Mouse (Mus musculus) heart, embryonic 16.5 days (tissue): ENCODE data around the gene Rab33b. TPM values are rescaled to one million over a fixed set of nuclear protein-coding genes. Genes with fewer than 3 reads are reported as not detected.
A peak's percentile ranks its signal among the peaks of the same experiment; 100 is the strongest.
"Not testable (repeated sequence)": the region's sequence is repeated elsewhere in the genome, so short reads cannot be mapped to it uniquely, and the experiment has no call there.

Source experiments
- ATAC-seq: fragments of 200-750 bp; cut with Nextera tagmentation; replicated peaks from 2 replicates; pipeline ENCODE4 v1.8.0; 2017; ENCODE audit warnings: moderate number of reproducible peaks; ENCODE audit not compliant: insufficient read depth, low FRiP score; ENCODE audit errors: extremely low read depth
- H3K27ac ChIP-seq: fragments of 300-500 bp; sonication (generic); 2 replicates; pipeline ENCODE4 v1.5.1; 2014; ENCODE audit warnings: mild to moderate bottlenecking, low read length, control low read depth, moderate library complexity
- H3K27me3 ChIP-seq: fragments of 300-500 bp; sonication (generic); 2 replicates; pipeline ENCODE4 v1.6.1; 2014; ENCODE audit warnings: low read length, mixed read lengths; ENCODE audit not compliant: control insufficient read depth, insufficient read depth
- H3K36me3 ChIP-seq: fragments of 300-500 bp; sonication (generic); 2 replicates; pipeline ENCODE4 v1.6.1; 2014; ENCODE audit not compliant: control insufficient read depth, insufficient read depth
- H3K4me1 ChIP-seq: fragments of 300-500 bp; sonication (generic); 2 replicates; pipeline ENCODE4 v1.6.1; 2014; ENCODE audit warnings: low read length, mixed read lengths; ENCODE audit not compliant: control insufficient read depth, insufficient read depth
- H3K4me2 ChIP-seq: fragments of 300-500 bp; sonication (generic); 2 replicates; pipeline ENCODE4 v1.6.1; 2014; ENCODE audit warnings: low read depth, mild to moderate bottlenecking, control low read depth, low read length
- H3K4me3 ChIP-seq: fragments of 300-500 bp; sonication (generic); 2 replicates; pipeline ENCODE4 v1.5.1; 2014; ENCODE audit warnings: mild to moderate bottlenecking, control low read depth, low read length
- H3K9ac ChIP-seq: fragments of 300-500 bp; sonication (generic); 2 replicates; pipeline ENCODE4 v1.6.1; 2014; ENCODE audit warnings: low read length, control low read depth
- H3K9me3 ChIP-seq: fragments of 300-500 bp; sonication (generic); replicated peaks from 2 replicates; pipeline ENCODE4 v1.6.1; 2016; ENCODE audit warnings: low read length; ENCODE audit not compliant: control insufficient read depth
- WGBS: fragments of 180-500 bp; shearing (Covaris S2); extraction: QIAGEN DNeasy Blood & Tissue Kit; methylation state at CpG from one replicate; pipeline ENCODE4 v1.1.7; 2014; 5-methylcytosine and 5-hydroxymethylcytosine counted together
- polyA plus RNA-seq: library from polyadenylated mRNA; unstranded; fragments of >200 nt; fragmentation: Nextera tagmentation; extraction: Ambion mirVana; gene quantifications from 2 replicates; pipeline ENCODE4 v1.2.1, GENCODE M21; 2015

Rab33b gene
- polyA plus RNA-seq = 15.6 and 16.9 TPM in 2 replicates

- Histone ChIP-seq H3K4me2 (peak within 1 kb of the TSS; percentile 79), H3K4me1 (peaks cover 16% of the 10 kb centered on the region), H3K4me3 (peak within 1 kb of the TSS; percentile 95), H3K9me3 (no peaks in the 10 kb centered on the region), H3K36me3 (peaks cover 7% of the 10 kb centered on the region; the same call in 1 of the 2 replicates), H3K9ac (peak within 1 kb of the TSS; percentile 94), H3K27me3 (no peaks in the 10 kb centered on the region), H3K27ac (peak within 1 kb of the TSS; percentile 91)
- under 1% methylated on average over 69 of the region's 70 CpGs for WGBS
- peak; percentile 97 for ATAC-seq
Observed at GRCm38 (mm10) chr3:51483741-51484359, at the start of gene Rab33b. TSS of gene Rab33b (plus strand) at chr3:51483920.

GRCm38 (mm10) chr3:51434364-51434763 lies 49.4 kb upstream of the Rab33b start:
- H3K27ac ChIP-seq, H3K36me3 ChIP-seq, H3K4me3 ChIP-seq, H3K4me2 ChIP-seq, H3K4me1 ChIP-seq, H3K9ac ChIP-seq, ATAC-seq, H3K9me3 ChIP-seq, H3K27me3 ChIP-seq: not testable (repeated sequence)
- 86% methylated on average over 5 of the region's 5 CpGs for WGBS

- Histone ChIP-seq H3K4me2 (no peak overlapping the region), H3K4me3 (no peak overlapping the region), H3K9me3 (no peaks in the 10 kb centered on the region), H3K9ac (no peak overlapping the region), H3K27me3 (no peaks in the 10 kb centered on the region), H3K4me1 (0 out of 2 replicates have a peak, but pooled peaks cover 2% of the 10 kb centered on the region), H3K27ac (no peak overlapping the region), H3K36me3 (0 out of 2 replicates have a peak, but pooled peaks cover 5% of the 10 kb centered on the region)
- no peak for ATAC-seq
- 91% methylated on average over 3 of the region's 3 CpGs for WGBS
Observed at GRCm38 (mm10) chr3:51434871-51435595, 48.7 kb upstream of the Rab33b start.

GRCm38 (mm10) chr3:51468530-51468929 lies 15.2 kb upstream of the Rab33b start:
- no peaks in the 10 kb centered on the region for H3K9me3 ChIP-seq
- no peaks in the 10 kb centered on the region for H3K27me3 ChIP-seq
- no peak overlapping the region for H3K4me3 ChIP-seq
- no peak overlapping the region for H3K9ac ChIP-seq
- no peak overlapping the region for H3K27ac ChIP-seq
- WGBS = 64% methylated on average over 2 of the region's 2 CpGs
- H3K36me3 ChIP-seq = peaks cover 43% of the 10 kb centered on the region
- H3K4me2 ChIP-seq = no peak overlapping the region
- H3K4me1 ChIP-seq = no peaks in the 10 kb centered on the region
- ATAC-seq = no peak

- H3K36me3 ChIP-seq = peaks cover 26% of the 10 kb centered on the region
- 71% methylated on average over 4 of the region's 4 CpGs for WGBS
- H3K9ac ChIP-seq = no peak overlapping the region
- ATAC-seq = no peak
- H3K4me3 ChIP-seq = no peak overlapping the region
- H3K27me3 ChIP-seq = no peaks in the 10 kb centered on the region
- no peaks in the 10 kb centered on the region for H3K4me1 ChIP-seq
- no peak overlapping the region for H3K27ac ChIP-seq
- no peak overlapping the region for H3K4me2 ChIP-seq
- H3K9me3 ChIP-seq = no peaks in the 10 kb centered on the region
Observed at GRCm38 (mm10) chr3:51475706-51476105, 8.0 kb upstream of the Rab33b start.

- no peak for ATAC-seq
- Histone ChIP-seq H3K9me3 (no peaks in the 10 kb centered on the region), H3K9ac (no peak overlapping the region), H3K27ac (no peak overlapping the region), H3K4me2 (no peak overlapping the region), H3K4me1 (peaks cover 8% of the 10 kb centered on the region), H3K36me3 (no peaks in the 10 kb centered on the region), H3K4me3 (no peak overlapping the region), H3K27me3 (no peaks in the 10 kb centered on the region)
- 33% methylated on average over 2 of the region's 2 CpGs for WGBS
Observed at GRCm38 (mm10) chr3:51479893-51480292, 3.8 kb upstream of the Rab33b start.

- no peaks in the 10 kb centered on the region for H3K27me3 ChIP-seq
- no peak overlapping the region for H3K4me3 ChIP-seq
- no peak for ATAC-seq
- peaks cover 16% of the 10 kb centered on the region for H3K4me1 ChIP-seq
- H3K9ac ChIP-seq = no peak overlapping the region
- no peaks in the 10 kb centered on the region for H3K9me3 ChIP-seq
- no peak overlapping the region for H3K4me2 ChIP-seq
- no peaks in the 10 kb centered on the region for H3K36me3 ChIP-seq
- no peak overlapping the region for H3K27ac ChIP-seq
Observed at GRCm38 (mm10) chr3:51481059-51481458, 2.7 kb upstream of the Rab33b start.

GRCm38 (mm10) chr3:51481881-51482280 lies 1.8 kb upstream of the Rab33b start:
- H3K27ac ChIP-seq = no peak overlapping the region
- no peaks in the 10 kb centered on the region for H3K36me3 ChIP-seq
- no peak for ATAC-seq
- 53% methylated on average over 3 of the region's 3 CpGs for WGBS
- no peak overlapping the region for H3K9ac ChIP-seq
- no peak overlapping the region for H3K4me3 ChIP-seq
- H3K4me1 ChIP-seq = peaks cover 16% of the 10 kb centered on the region
- H3K27me3 ChIP-seq = no peaks in the 10 kb centered on the region
- no peak overlapping the region for H3K4me2 ChIP-seq
- no peaks in the 10 kb centered on the region for H3K9me3 ChIP-seq

- no peak for ATAC-seq
- Histone ChIP-seq H3K36me3 (0 out of 2 replicates have a peak, but pooled peaks cover 2% of the 10 kb centered on the region), H3K4me1 (peaks cover 16% of the 10 kb centered on the region), H3K9me3 (no peaks in the 10 kb centered on the region), H3K27ac (no peak overlapping the region; the same call in 1 of the 2 replicates), H3K4me2 (peak overlapping the region; percentile 79), H3K27me3 (no peaks in the 10 kb centered on the region), H3K4me3 (peak overlapping the region; percentile 95), H3K9ac (peak overlapping the region; percentile 94)
- WGBS = 60% methylated on average over 3 of the region's 3 CpGs
Observed at GRCm38 (mm10) chr3:51482781-51483180, 939 bp upstream of the Rab33b start.
